Mouse (Mus musculus) lung, postnatal 4 days (tissue): ENCODE measurements around the gene Olfr345.

ENCODE experiments used
- DNase-seq, 2 experiments: peaks; one replicate each; pipeline ENCODE4 v3.0.0; 2021

Olfr345 gene

DNA sequence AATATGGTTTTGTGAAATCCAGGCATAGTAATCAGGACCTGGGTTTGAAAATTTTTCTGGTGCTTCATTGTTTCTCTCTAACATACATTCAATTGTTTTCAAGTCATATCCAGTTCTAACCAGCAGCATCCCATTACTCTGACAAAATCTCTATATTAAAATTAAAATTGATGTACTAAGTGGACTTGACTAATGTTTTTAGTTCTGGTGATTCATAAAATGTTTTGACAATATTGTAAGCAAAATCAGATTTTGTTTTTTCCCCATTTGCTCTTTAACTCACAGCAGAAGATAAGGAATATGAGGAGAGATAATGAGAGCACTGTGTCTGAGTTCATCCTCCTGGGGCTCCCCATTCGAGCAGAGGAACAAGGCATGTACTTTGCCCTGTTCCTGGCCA, at the start of gene Olfr345:
Gene Olfr345, plus strand, starts transcription at position 301 of the 400 bp plus-strand sequence.
- DNase-seq = no peak

DNA sequence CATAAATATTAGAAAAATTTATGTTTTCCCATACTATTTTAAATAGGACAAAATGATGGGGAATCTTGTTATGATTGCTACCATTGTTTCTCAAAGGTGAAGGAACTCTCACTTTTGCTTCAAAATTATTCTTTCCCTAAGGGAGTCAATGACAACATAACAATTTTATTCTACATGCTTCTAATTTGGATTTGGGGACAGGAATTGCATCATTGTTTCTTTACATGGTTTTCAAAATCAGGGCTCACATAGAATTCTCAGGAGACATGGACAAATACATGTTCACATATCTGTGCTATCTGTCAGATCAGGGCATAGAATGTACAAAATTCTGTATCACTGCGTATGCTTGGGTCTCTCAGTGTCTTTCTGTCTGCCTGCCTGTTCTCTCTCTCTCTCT, 45.6 kb downstream of the Olfr345 start, which contains the start of gene Olfr346:
Gene Olfr346, plus strand, starts transcription at position 301 of the 400 bp plus-strand sequence.
- DNase-seq = no peak
